Mouse (Mus musculus): ENCODE measurements at regions not wholly inside any gene's neighbourhood (a gene's known extent, or its start where the extent isn't known, plus 50 kb on each side); places are given as distances from the start of the nearest gene placed in this dataset.

DNA sequence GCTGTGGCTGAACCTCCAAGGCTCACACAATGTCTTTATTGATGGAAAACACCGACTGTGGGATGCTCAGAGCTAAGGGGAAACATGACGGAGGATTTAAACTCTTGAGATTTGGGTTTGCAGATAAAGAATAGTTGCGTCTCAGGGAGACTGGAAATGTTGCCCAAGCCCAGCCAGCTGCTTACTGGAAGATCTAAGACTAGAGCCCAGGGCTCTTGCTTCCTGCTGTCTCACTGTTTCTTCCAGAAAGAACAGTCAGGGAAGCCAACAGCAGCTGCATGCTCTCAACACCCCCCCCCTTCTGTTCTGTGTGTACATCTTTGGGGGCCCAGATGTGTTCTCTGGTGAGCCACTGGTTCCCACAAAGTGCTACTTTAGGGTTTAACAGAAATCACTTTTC is 333.0 kb downstream of the Mtx2 start:
- TF ChIP-seq USF1 (IDR thresholded peaks at IDR 0.05; ENCODE audit: low read depth, low read length) = no peak
- TF ChIP-seq RAD21 (IDR thresholded peaks at IDR 0.05; ENCODE audit: low read depth, low read length) = no peak
- no peak for TF ChIP-seq TCF12 (IDR thresholded peaks at IDR 0.05; ENCODE audit: low read depth, low read length)
- no peak for TF ChIP-seq CTCF (conservative IDR thresholded peaks at IDR 0.05 in 1 of 2, IDR thresholded peaks at IDR 0.05 in 1 of 2; ENCODE audit: low read depth in 2 of 2, low read length in 2 of 2)
- TF ChIP-seq EP300 (IDR thresholded peaks at IDR 0.05; ENCODE audit: low read length) = no peak
- no peak for TF ChIP-seq HCFC1 (IDR thresholded peaks at IDR 0.05; ENCODE audit: low read depth, low read length)
- no peak for TF ChIP-seq POLR2A (IDR thresholded peaks at IDR 0.05; ENCODE audit: low read depth, low read length)
- no peak for TF ChIP-seq SMC3 (IDR thresholded peaks at IDR 0.05; ENCODE audit: low read depth, low read length)
- no peak for TF ChIP-seq ZMIZ1 (IDR thresholded peaks at IDR 0.05; ENCODE audit: low read depth, low read length)
- TF ChIP-seq GABPA (IDR thresholded peaks at IDR 0.05; ENCODE audit: insufficient replicate concordance, low read depth, low read length) = no peak
- TF ChIP-seq CHD2 (IDR thresholded peaks at IDR 0.05; ENCODE audit: low read length) = no peak
